Mouse (Mus musculus) midbrain, embryonic 10.5 days (tissue): ENCODE results near the gene Cdon. TPM values are rescaled to one million over a fixed set of nuclear protein-coding genes. Genes with fewer than 3 reads are reported as not detected.

Experiments used
- DNase-seq: peaks from one replicate; pipeline ENCODE4 v3.0.0-alpha.2; 2017; ENCODE audit warnings: low spot score
- H3K27ac ChIP-seq: fragments of 300-500 bp; sonication (generic); replicated peaks from 2 replicates; pipeline ENCODE4 v1.5.1; 2016; ENCODE audit warnings: mild to moderate bottlenecking
- H3K27me3 ChIP-seq: fragments of 300-500 bp; sonication (generic); 2 replicates; pipeline ENCODE4 v1.6.1; 2016; ENCODE audit warnings: low read depth, mild to moderate bottlenecking; ENCODE audit not compliant: poor library complexity, severe bottlenecking
- H3K36me3 ChIP-seq: fragments of 300-500 bp; sonication (generic); 2 replicates; pipeline ENCODE4 v1.6.1; 2016; ENCODE audit warnings: mild to moderate bottlenecking, moderate library complexity
- H3K4me1 ChIP-seq: fragments of 300-500 bp; sonication (generic); 2 replicates; pipeline ENCODE4 v1.6.1; 2016
- H3K4me3 ChIP-seq: fragments of 300-500 bp; sonication (generic); 2 replicates; pipeline ENCODE4 v1.5.1; 2016; ENCODE audit warnings: mild to moderate bottlenecking, moderate library complexity
- H3K9me3 ChIP-seq: fragments of 300-500 bp; sonication (generic); replicated peaks from 2 replicates; pipeline ENCODE4 v1.6.1; 2016; ENCODE audit warnings: mild to moderate bottlenecking
- WGBS: fragments of 180-500 bp; shearing (Covaris S2); methylation state at CpG from one replicate; pipeline ENCODE4 v1.1.7; 2016; 5-methylcytosine and 5-hydroxymethylcytosine counted together
- polyA plus RNA-seq: library from polyadenylated mRNA; unstranded; fragments of >200 nt; fragmentation: Nextera tagmentation; extraction: Ambion mirVana; gene quantifications from 2 replicates; pipeline ENCODE4 v1.2.1, GENCODE M21; 2016

Gene Cdon
- polyA plus RNA-seq: 10.5 TPM in 2 replicates

GRCm38 (mm10) chr9:35420805-35421719 is at the start of gene Cdon:
Gene Cdon, plus strand, starts transcription at chr9:35421128.
- H3K27me3 ChIP-seq: peaks cover 59% of the 10 kb centered on the region
- H3K4me3 ChIP-seq: peak within 1 kb of the TSS; percentile 95
- H3K36me3 ChIP-seq: no peaks in the 10 kb centered on the region
- H3K27ac ChIP-seq: peak within 1 kb of the TSS; percentile 98
- H3K4me1 ChIP-seq: peaks cover 49% of the 10 kb centered on the region
- under 1% methylated on average over 97 of the region's 97 CpGs for WGBS
- peak; percentile 90 for DNase-seq
- no peaks in the 10 kb centered on the region for H3K9me3 ChIP-seq

- WGBS: 10% methylated on average over 9 of the region's 9 CpGs
- peaks cover 20% of the 10 kb centered on the region; the same call in 1 of the 2 replicates for H3K27me3 ChIP-seq
- peak; percentile 92 for DNase-seq
- H3K27ac ChIP-seq: peak overlapping the region; percentile 80
- H3K9me3 ChIP-seq: 0 out of 2 replicates have a peak, but pooled peaks cover 3% of the 10 kb centered on the region
- peaks cover 70% of the 10 kb centered on the region for H3K4me1 ChIP-seq
- peak overlapping the region; percentile 12; the same call in 1 of the 2 replicates for H3K4me3 ChIP-seq
- H3K36me3 ChIP-seq: no peaks in the 10 kb centered on the region
Observed at GRCm38 (mm10) chr9:35372324-35373101, 48.4 kb upstream of the Cdon start.

- Histone ChIP-seq H3K4me1 (peaks cover 44% of the 10 kb centered on the region), H3K36me3 (no peaks in the 10 kb centered on the region), H3K27me3 (peaks cover 8% of the 10 kb centered on the region; the same call in 1 of the 2 replicates), H3K9me3 (no peaks in the 10 kb centered on the region), H3K4me3 (no peak overlapping the region), H3K27ac (peak overlapping the region; percentile 63; the same call in 1 of the 2 replicates)
- no peak for DNase-seq
- 53% methylated on average over 2 of the region's 2 CpGs for WGBS
Observed at GRCm38 (mm10) chr9:35377916-35378315, 43.0 kb upstream of the Cdon start.

- H3K27ac ChIP-seq: peak overlapping the region; percentile 63
- peaks cover 8% of the 10 kb centered on the region; the same call in 1 of the 2 replicates for H3K27me3 ChIP-seq
- no peaks in the 10 kb centered on the region for H3K9me3 ChIP-seq
- no peak overlapping the region for H3K4me3 ChIP-seq
- no peak for DNase-seq
- H3K4me1 ChIP-seq: peaks cover 33% of the 10 kb centered on the region
- WGBS: 56% methylated on average over 3 of the region's 3 CpGs
- H3K36me3 ChIP-seq: no peaks in the 10 kb centered on the region
Observed at GRCm38 (mm10) chr9:35378991-35379390, 41.9 kb upstream of the Cdon start.

- peaks cover 56% of the 10 kb centered on the region for H3K4me1 ChIP-seq
- peaks cover 66% of the 10 kb centered on the region for H3K27me3 ChIP-seq
- H3K27ac ChIP-seq: no peak overlapping the region; the same call in 1 of the 2 replicates
Observed at GRCm38 (mm10) chr9:35399896-35400295, 21.0 kb upstream of the Cdon start.

GRCm38 (mm10) chr9:35400398-35400797 is 20.5 kb upstream of the Cdon start:
- DNase-seq: no peak
- Histone ChIP-seq H3K36me3 (no peaks in the 10 kb centered on the region), H3K4me1 (peaks cover 61% of the 10 kb centered on the region), H3K4me3 (peak overlapping the region; percentile 38), H3K27me3 (peaks cover 72% of the 10 kb centered on the region), H3K27ac (peak overlapping the region; percentile 78), H3K9me3 (no peaks in the 10 kb centered on the region)
- 2% methylated on average over 7 of the region's 7 CpGs for WGBS

More at GRCm38 (mm10) chr9:35399896-35400295, 21.0 kb upstream of the Cdon start:
- Histone ChIP-seq H3K9me3 (no peaks in the 10 kb centered on the region), H3K4me3 (0 out of 2 replicates have a peak overlapping the region, but pooled peaks have one; percentile 38), H3K36me3 (no peaks in the 10 kb centered on the region)
- DNase-seq: no peak
- 44% methylated on average over 7 of the region's 7 CpGs for WGBS

- H3K9me3 ChIP-seq: no peaks in the 10 kb centered on the region
- under 1% methylated on average over 9 of the region's 9 CpGs for WGBS
- no peaks in the 10 kb centered on the region for H3K36me3 ChIP-seq
- H3K4me3 ChIP-seq: peak overlapping the region; percentile 38
- H3K27me3 ChIP-seq: peaks cover 73% of the 10 kb centered on the region
- DNase-seq: peak; percentile 68
- peaks cover 66% of the 10 kb centered on the region for H3K4me1 ChIP-seq
- peak overlapping the region; percentile 78 for H3K27ac ChIP-seq
Observed at GRCm38 (mm10) chr9:35400831-35401230, 20.1 kb upstream of the Cdon start.

- Histone ChIP-seq H3K27ac (peak overlapping the region; percentile 68), H3K4me1 (peaks cover 67% of the 10 kb centered on the region)
Observed at GRCm38 (mm10) chr9:35402584-35402991, 18.3 kb upstream of the Cdon start.

GRCm38 (mm10) chr9:35403490-35403889 is 17.4 kb upstream of the Cdon start:
- Histone ChIP-seq H3K36me3 (no peaks in the 10 kb centered on the region), H3K4me1 (peaks cover 67% of the 10 kb centered on the region), H3K27ac (no peak overlapping the region), H3K9me3 (no peaks in the 10 kb centered on the region), H3K4me3 (no peak overlapping the region), H3K27me3 (peaks cover 75% of the 10 kb centered on the region)
- 80% methylated on average over 4 of the region's 4 CpGs for WGBS
- no peak for DNase-seq

More at GRCm38 (mm10) chr9:35402584-35402991, 18.3 kb upstream of the Cdon start:
- WGBS: 23% methylated on average over 4 of the region's 4 CpGs
- Histone ChIP-seq H3K4me3 (no peak overlapping the region), H3K27me3 (peaks cover 73% of the 10 kb centered on the region), H3K9me3 (no peaks in the 10 kb centered on the region), H3K36me3 (no peaks in the 10 kb centered on the region)
- DNase-seq: no peak

- WGBS: 18% methylated on average over 13 of the region's 13 CpGs
- no peaks in the 10 kb centered on the region for H3K9me3 ChIP-seq
- peak overlapping the region; percentile 61 for H3K27ac ChIP-seq
- H3K4me1 ChIP-seq: peaks cover 61% of the 10 kb centered on the region
- no peak overlapping the region for H3K4me3 ChIP-seq
- H3K36me3 ChIP-seq: no peaks in the 10 kb centered on the region
- peaks cover 66% of the 10 kb centered on the region for H3K27me3 ChIP-seq
- DNase-seq: no peak
Observed at GRCm38 (mm10) chr9:35405038-35405905, 15.7 kb upstream of the Cdon start.

GRCm38 (mm10) chr9:35411225-35411965 is 9.5 kb upstream of the Cdon start:
- no peak overlapping the region for H3K27ac ChIP-seq
- H3K27me3 ChIP-seq: peaks cover 31% of the 10 kb centered on the region
- H3K36me3 ChIP-seq: no peaks in the 10 kb centered on the region
- 90% methylated on average over 11 of the region's 11 CpGs for WGBS
- H3K4me1 ChIP-seq: peaks cover 28% of the 10 kb centered on the region
- DNase-seq: no peak
- no peak overlapping the region for H3K4me3 ChIP-seq
- H3K9me3 ChIP-seq: no peaks in the 10 kb centered on the region
